Mouse (Mus musculus) thymus, adult 2 months (tissue): ENCODE data around the gene Ssr3.

Experiments
- CTCF ChIP-seq: fragments of 200-500 bp; IDR thresholded peaks from 2 replicates; pipeline ENCODE4 v1.5.1; 2012; ENCODE audit warnings: mild to moderate bottlenecking, control low read depth, low read length, moderate library complexity, borderline replicate concordance; ENCODE audit not compliant: control insufficient read depth, poor library complexity, insufficient read depth; ENCODE audit errors: extremely low read depth
- POLR2A ChIP-seq: fragments of 200-500 bp; IDR thresholded peaks from 2 replicates; pipeline ENCODE4 v1.6.1; 2012; ENCODE audit warnings: mild to moderate bottlenecking, low read length, control low read depth, moderate library complexity; ENCODE audit not compliant: control insufficient read depth, poor library complexity, insufficient read depth; ENCODE audit errors: extremely low read depth

DNA sequence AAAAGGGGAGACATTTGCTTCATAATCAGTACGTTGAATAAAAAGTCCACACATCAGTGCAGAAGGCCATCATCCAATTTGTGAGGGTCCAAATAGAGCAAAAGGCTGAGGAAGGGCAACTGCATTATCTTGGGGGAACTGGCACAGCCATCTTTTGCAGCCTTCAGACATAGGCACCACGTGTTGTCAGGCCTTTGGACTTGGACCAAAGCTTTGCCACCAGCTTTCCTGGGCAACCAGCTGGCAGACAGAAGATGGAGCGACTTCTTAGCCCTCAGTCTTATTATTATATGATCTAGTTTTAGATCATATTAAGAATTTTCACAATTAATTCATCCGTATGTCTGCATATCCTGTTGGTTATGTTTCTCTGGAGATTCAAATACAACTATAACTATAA, 13.4 kb upstream of the Ssr3 start:
- no peak for TF ChIP-seq CTCF
- TF ChIP-seq POLR2A = no peak
